Mouse (Mus musculus): ENCODE measurements at regions not wholly inside any gene's neighbourhood (a gene's known extent, or its start where the extent isn't known, plus 50 kb on each side); places are given as distances from the start of the nearest gene placed in this dataset.

GRCm38 (mm10) chr1:92709190-92709850, 60.7 kb upstream of the Otos start:
- no peak for ATAC-seq (ENCODE audit: insufficient number of reproducible peaks, insufficient read depth, low FRiP score, low read depth)

GRCm38 (mm10) chr1:92707917-92708897, 59.6 kb upstream of the Otos start:
- Histone ChIP-seq H3K27ac (ENCODE audit: low read length) (peak overlapping the region; percentile 58; the same call in 1 of the 2 replicates), H3K36me3 (ENCODE audit: control insufficient read depth, insufficient read depth, low read length) (no peaks in the 10 kb centered on the region), H3K9ac (replicated peaks; ENCODE audit: low read depth, low read length) (no peak overlapping the region), H3K9me3 (ENCODE audit: control insufficient read depth, low read depth, low read length) (no peaks in the 10 kb centered on the region), H3K27me3 (ENCODE audit: control insufficient read depth, insufficient read depth, low read length) (no peaks in the 10 kb centered on the region), H3K4me1 (ENCODE audit: control insufficient read depth, insufficient read depth, low read length) (peaks cover 10% of the 10 kb centered on the region; the same call in 1 of the 2 replicates), H3K4me2 (replicated peaks; ENCODE audit: low read depth, low read length) (no peak overlapping the region), H3K4me3 (ENCODE audit: low read depth, low read length) (no peak overlapping the region)
- peak; percentile 21; the same call in 1 of the 2 replicates for ATAC-seq (ENCODE audit: insufficient number of reproducible peaks, insufficient read depth, low FRiP score, low read depth)
- WGBS: 73% methylated on average over 19 of the region's 19 CpGs

More at GRCm38 (mm10) chr1:92709190-92709850, 60.7 kb upstream of the Otos start:
- H3K4me1 ChIP-seq (ENCODE audit: control insufficient read depth, insufficient read depth, low read length): peaks cover 10% of the 10 kb centered on the region; the same call in 1 of the 2 replicates
- WGBS: 62% methylated on average over 14 of the region's 14 CpGs
- H3K27me3 ChIP-seq (ENCODE audit: control insufficient read depth, insufficient read depth, low read length): no peaks in the 10 kb centered on the region
- H3K9me3 ChIP-seq (ENCODE audit: control insufficient read depth, low read depth, low read length): no peaks in the 10 kb centered on the region
- no peaks in the 10 kb centered on the region for H3K36me3 ChIP-seq (ENCODE audit: control insufficient read depth, insufficient read depth, low read length)
- no peak overlapping the region for H3K9ac ChIP-seq (replicated peaks; ENCODE audit: low read depth, low read length)
- H3K27ac ChIP-seq (ENCODE audit: low read length): no peak overlapping the region
- H3K4me3 ChIP-seq (ENCODE audit: low read depth, low read length): no peak overlapping the region
- no peak overlapping the region for H3K4me2 ChIP-seq (replicated peaks; ENCODE audit: low read depth, low read length)

- Histone ChIP-seq H3K27ac (ENCODE audit: low read length) (no peak overlapping the region), H3K4me1 (ENCODE audit: control insufficient read depth, insufficient read depth, low read length) (peaks cover 10% of the 10 kb centered on the region; the same call in 1 of the 2 replicates), H3K36me3 (ENCODE audit: control insufficient read depth, insufficient read depth, low read length) (no peaks in the 10 kb centered on the region), H3K9me3 (ENCODE audit: control insufficient read depth, low read depth, low read length) (no peaks in the 10 kb centered on the region), H3K27me3 (ENCODE audit: control insufficient read depth, insufficient read depth, low read length) (no peaks in the 10 kb centered on the region), H3K9ac (replicated peaks; ENCODE audit: low read depth, low read length) (no peak overlapping the region), H3K4me3 (ENCODE audit: low read depth, low read length) (no peak overlapping the region), H3K4me2 (replicated peaks; ENCODE audit: low read depth, low read length) (no peak overlapping the region)
- ATAC-seq (ENCODE audit: insufficient number of reproducible peaks, insufficient read depth, low FRiP score, low read depth): no peak
- 80% methylated on average over 2 of the region's 2 CpGs for WGBS
Measured at GRCm38 (mm10) chr1:92707441-92707840, 58.8 kb upstream of the Otos start.

GRCm38 (mm10) chr1:92703903-92704302, 55.3 kb upstream of the Otos start:
- no peaks in the 10 kb centered on the region for H3K27me3 ChIP-seq (ENCODE audit: control insufficient read depth, insufficient read depth, low read length)
- H3K4me3 ChIP-seq (ENCODE audit: low read depth, low read length): no peak overlapping the region
- H3K4me1 ChIP-seq (ENCODE audit: control insufficient read depth, insufficient read depth, low read length): peaks cover 11% of the 10 kb centered on the region
- H3K9ac ChIP-seq (replicated peaks; ENCODE audit: low read depth, low read length): no peak overlapping the region
- no peak overlapping the region for H3K27ac ChIP-seq (ENCODE audit: low read length)
- no peak overlapping the region for H3K4me2 ChIP-seq (replicated peaks; ENCODE audit: low read depth, low read length)
- WGBS: 75% methylated on average over 12 of the region's 12 CpGs
- H3K36me3 ChIP-seq (ENCODE audit: control insufficient read depth, insufficient read depth, low read length): no peaks in the 10 kb centered on the region
- H3K9me3 ChIP-seq (ENCODE audit: control insufficient read depth, low read depth, low read length): no peaks in the 10 kb centered on the region
- no peak for ATAC-seq (ENCODE audit: insufficient number of reproducible peaks, insufficient read depth, low FRiP score, low read depth)

GRCm38 (mm10) chr1:92703270-92703669, 54.6 kb upstream of the Otos start:
- Histone ChIP-seq H3K36me3 (ENCODE audit: control insufficient read depth, insufficient read depth, low read length) (no peaks in the 10 kb centered on the region), H3K4me2 (replicated peaks; ENCODE audit: low read depth, low read length) (no peak overlapping the region), H3K9me3 (ENCODE audit: control insufficient read depth, low read depth, low read length) (no peaks in the 10 kb centered on the region), H3K4me3 (ENCODE audit: low read depth, low read length) (no peak overlapping the region), H3K27me3 (ENCODE audit: control insufficient read depth, insufficient read depth, low read length) (no peaks in the 10 kb centered on the region), H3K27ac (ENCODE audit: low read length) (no peak overlapping the region), H3K9ac (replicated peaks; ENCODE audit: low read depth, low read length) (no peak overlapping the region), H3K4me1 (ENCODE audit: control insufficient read depth, insufficient read depth, low read length) (peaks cover 11% of the 10 kb centered on the region)
- 69% methylated on average over 3 of the region's 3 CpGs for WGBS
- ATAC-seq (ENCODE audit: insufficient number of reproducible peaks, insufficient read depth, low FRiP score, low read depth): no peak

GRCm38 (mm10) chr1:92700107-92700506, 51.5 kb upstream of the Otos start:
- no peak for ATAC-seq (ENCODE audit: insufficient number of reproducible peaks, insufficient read depth, low FRiP score, low read depth)
- Histone ChIP-seq H3K9me3 (ENCODE audit: control insufficient read depth, low read depth, low read length) (no peaks in the 10 kb centered on the region), H3K4me1 (ENCODE audit: control insufficient read depth, insufficient read depth, low read length) (peaks cover 11% of the 10 kb centered on the region), H3K36me3 (ENCODE audit: control insufficient read depth, insufficient read depth, low read length) (no peaks in the 10 kb centered on the region), H3K9ac (replicated peaks; ENCODE audit: low read depth, low read length) (no peak overlapping the region), H3K27ac (ENCODE audit: low read length) (no peak overlapping the region), H3K27me3 (ENCODE audit: control insufficient read depth, insufficient read depth, low read length) (no peaks in the 10 kb centered on the region), H3K4me2 (replicated peaks; ENCODE audit: low read depth, low read length) (no peak overlapping the region), H3K4me3 (ENCODE audit: low read depth, low read length) (no peak overlapping the region)
- WGBS: 90% methylated on average over 2 of the region's 2 CpGs

- Histone ChIP-seq H3K27me3 (ENCODE audit: control insufficient read depth, insufficient read depth, low read length) (no peaks in the 10 kb centered on the region), H3K27ac (ENCODE audit: low read length) (no peak overlapping the region), H3K36me3 (ENCODE audit: control insufficient read depth, insufficient read depth, low read length) (no peaks in the 10 kb centered on the region), H3K9me3 (ENCODE audit: control insufficient read depth, low read depth, low read length) (no peaks in the 10 kb centered on the region), H3K4me1 (ENCODE audit: control insufficient read depth, insufficient read depth, low read length) (peaks cover 11% of the 10 kb centered on the region), H3K4me3 (ENCODE audit: low read depth, low read length) (no peak overlapping the region), H3K4me2 (replicated peaks; ENCODE audit: low read depth, low read length) (no peak overlapping the region), H3K9ac (replicated peaks; ENCODE audit: low read depth, low read length) (no peak overlapping the region)
- ATAC-seq (ENCODE audit: insufficient number of reproducible peaks, insufficient read depth, low FRiP score, low read depth): no peak
- WGBS: 26% methylated on average over 6 of the region's 6 CpGs
Measured at GRCm38 (mm10) chr1:92699697-92700096, 51.1 kb upstream of the Otos start.

GRCm38 (mm10) chr1:92699048-92699447, 50.4 kb upstream of the Otos start:
- H3K27me3 ChIP-seq (ENCODE audit: control insufficient read depth, insufficient read depth, low read length): no peaks in the 10 kb centered on the region
- H3K4me1 ChIP-seq (ENCODE audit: control insufficient read depth, insufficient read depth, low read length): peaks cover 11% of the 10 kb centered on the region
- no peaks in the 10 kb centered on the region for H3K9me3 ChIP-seq (ENCODE audit: control insufficient read depth, low read depth, low read length)
- no peak overlapping the region for H3K9ac ChIP-seq (replicated peaks; ENCODE audit: low read depth, low read length)
- no peaks in the 10 kb centered on the region for H3K36me3 ChIP-seq (ENCODE audit: control insufficient read depth, insufficient read depth, low read length)
- WGBS: 3% methylated on average over 9 of the region's 9 CpGs
- peak; percentile 70; the same call in 1 of the 2 replicates for ATAC-seq (ENCODE audit: insufficient number of reproducible peaks, insufficient read depth, low FRiP score, low read depth)
- H3K4me2 ChIP-seq (replicated peaks; ENCODE audit: low read depth, low read length): no peak overlapping the region
- no peak overlapping the region for H3K4me3 ChIP-seq (ENCODE audit: low read depth, low read length)
- H3K27ac ChIP-seq (ENCODE audit: low read length): no peak overlapping the region

Data from stomach, embryonic 14.5 days (tissue).